Mouse (Mus musculus): ENCODE data around the gene Olfr1214.
"Not testable (repeated sequence)": the region's sequence is repeated elsewhere in the genome, so short reads cannot be mapped to it uniquely, and the experiment has no call there.

The Olfr1214 gene

GRCm38 (mm10) chr2:88992553-88992952 lies at the start of gene Olfr1214:
TSS of gene Olfr1214 (minus strand) at chr2:88992653.
- no peak for DNase-seq (ENCODE audit: low spot score)

DNA sequence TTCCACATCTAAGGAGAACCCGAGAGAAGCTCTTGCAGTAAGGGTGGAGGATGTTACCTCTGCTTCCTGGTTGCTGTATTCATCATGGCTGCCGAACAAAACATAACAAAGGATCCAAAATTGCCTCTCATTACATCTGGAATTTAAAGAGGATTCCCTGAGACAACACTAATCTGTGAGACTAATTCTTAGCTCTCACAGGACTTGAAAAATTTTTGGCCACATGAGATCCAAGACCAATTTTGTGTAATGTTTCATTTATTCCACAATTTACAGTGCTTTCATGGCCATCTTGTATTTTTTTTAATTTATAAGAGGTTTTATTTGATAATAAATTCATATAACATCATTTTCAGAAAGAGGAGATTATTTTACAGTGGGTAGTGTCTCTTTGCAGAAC lies 39.5 kb upstream of the Olfr1214 start, which contains the start of gene Olfr1217:
Gene Olfr1217 (minus strand): TSS at position 101 of the 400 bp plus-strand sequence.
- no peak for DNase-seq (ENCODE audit: low spot score)

DNA sequence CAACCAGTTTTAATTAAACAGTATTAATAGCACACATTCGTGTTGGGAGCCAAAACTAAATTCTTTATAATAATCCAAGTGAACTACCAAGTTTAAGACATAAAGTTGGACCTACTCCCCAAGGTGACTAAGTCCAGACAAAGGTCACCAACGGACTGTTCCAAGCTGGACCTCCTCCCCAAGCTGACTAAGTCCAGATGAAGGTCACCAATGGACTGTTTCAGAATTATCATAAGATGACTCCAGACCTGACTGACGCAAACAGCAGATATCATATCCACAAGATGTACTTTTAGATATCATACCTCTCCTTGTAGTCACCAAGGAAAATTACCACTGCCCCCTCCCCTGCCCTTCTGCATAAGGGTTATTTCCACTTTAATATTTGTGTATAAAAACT lies 29.0 kb upstream of the Olfr1214 start:
- not testable (repeated sequence) for DNase-seq (ENCODE audit: low spot score)

DNA sequence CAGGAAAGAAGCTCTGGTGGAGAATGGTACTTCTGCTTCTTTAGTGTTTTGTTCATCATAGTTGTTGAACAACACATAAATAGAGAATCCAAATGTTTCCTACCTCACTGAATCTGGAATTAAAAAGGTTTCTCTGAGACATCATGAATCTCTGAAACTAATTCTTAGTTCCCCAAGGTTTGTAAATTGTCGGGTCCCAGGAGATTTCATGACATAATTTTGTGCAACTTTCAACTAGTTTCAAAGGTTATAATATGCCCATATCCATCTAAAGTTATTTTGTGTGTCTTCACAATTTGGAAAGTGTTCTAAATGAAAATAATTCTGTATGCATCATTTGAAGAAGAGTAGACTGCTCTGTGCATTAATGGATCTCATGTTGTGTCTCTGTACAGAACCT lies 25.8 kb upstream of the Olfr1214 start, which contains the start of gene Olfr1216:
Gene Olfr1216 (minus strand): TSS at position 101 of the 400 bp plus-strand sequence.
- DNase-seq (ENCODE audit: low spot score): no peak

DNA sequence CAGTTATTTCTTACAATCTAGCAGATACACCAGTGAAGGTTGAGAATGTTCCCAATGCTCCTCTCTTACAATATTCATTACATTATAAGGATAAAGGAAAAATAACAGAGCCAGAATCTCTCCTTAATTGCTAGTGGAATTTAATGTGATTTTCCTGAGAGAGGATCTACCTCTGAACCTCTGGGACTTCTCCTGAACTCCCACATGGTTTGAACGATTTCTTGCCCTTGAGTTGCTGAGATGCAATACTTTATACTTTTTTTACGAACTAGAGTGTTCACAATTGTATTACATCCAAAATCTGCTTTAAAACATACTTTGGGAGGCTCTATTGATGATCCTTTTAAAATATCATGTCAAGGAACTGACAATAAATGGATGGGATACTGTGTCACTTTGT lies 14.4 kb upstream of the Olfr1214 start, which contains the start of gene Olfr1215:
Gene Olfr1215 (minus strand): TSS at position 101 of the 400 bp plus-strand sequence.
- DNase-seq (ENCODE audit: low spot score): no peak

DNA sequence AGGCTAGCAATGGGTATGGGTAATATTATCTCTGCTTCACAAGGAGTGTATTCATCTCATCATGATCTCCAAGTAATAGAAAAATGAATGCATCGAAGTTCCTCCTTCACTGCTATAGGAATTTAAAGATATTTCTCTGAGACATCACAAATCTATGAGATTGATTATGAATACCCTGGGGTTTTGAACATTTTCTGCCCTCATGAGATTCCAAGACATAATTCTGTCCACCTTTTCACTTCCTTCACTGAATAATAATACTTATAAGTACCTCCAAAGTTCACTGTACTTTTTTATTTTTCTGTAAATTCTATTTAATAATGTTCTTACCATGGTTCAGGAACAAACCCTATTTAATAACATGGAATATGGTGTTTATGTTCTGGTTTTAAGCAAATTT lies 12.3 kb downstream of the Olfr1214 start, which contains the start of gene Gm13762:
Gene Gm13762 (minus strand): TSS at position 101 of the 400 bp plus-strand sequence.
- no peak for DNase-seq (ENCODE audit: low spot score)

- no peak for DNase-seq (ENCODE audit: low spot score)
These were observed 38.8 kb downstream of the Olfr1214 start, which contains the start of gene Olfr1212 for GRCm38 (mm10) chr2:88953669-88954068. TSS of gene Olfr1212 (plus strand) at chr2:88953969.

- no peak for DNase-seq (ENCODE audit: low spot score)
These were observed 54.4 kb downstream of the Olfr1214 start, which contains the start of gene Olfr1211 for GRCm38 (mm10) chr2:88938011-88938410. TSS of gene Olfr1211 (minus strand) at chr2:88938111.

Measured in urinary bladder, postnatal 10 days (tissue).